Mouse (Mus musculus): Measurements from ENCODE around the gene Trip4. TPM values are rescaled to one million over a fixed set of nuclear protein-coding genes. Genes with fewer than 3 reads are reported as not detected.
"Not testable (repeated sequence)": the region's sequence is repeated elsewhere in the genome, so short reads cannot be mapped to it uniquely, and the experiment has no call there.

Gene Trip4
- polyA plus RNA-seq, 1 experiment from 2014 or later = 33.8 TPM

DNA sequence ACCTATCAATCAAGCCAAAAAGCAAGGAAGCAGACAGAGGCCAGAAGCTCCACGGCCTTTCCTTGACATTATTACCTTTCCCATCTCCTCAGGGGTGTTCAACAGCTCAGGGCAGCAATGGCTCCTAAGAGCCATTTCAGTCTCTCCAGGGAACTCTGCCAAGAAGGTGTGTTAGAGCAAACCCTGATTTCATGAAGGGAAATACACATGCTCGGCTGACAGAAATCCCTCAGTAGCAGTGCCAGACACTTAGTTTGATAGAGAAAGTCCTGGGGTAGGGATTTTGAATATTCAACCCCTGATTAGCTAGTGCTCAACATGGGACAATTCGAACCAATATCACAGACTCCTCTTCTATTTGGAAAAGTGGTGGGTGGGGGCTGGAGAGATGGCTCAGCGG lies 117.5 kb downstream of the Trip4 start:
- Histone ChIP-seq H3K4me2 (no peak overlapping the region), H3K4me3 (replicated peaks) (no peak overlapping the region), H3K9ac (no peak overlapping the region), H3K27ac (no peak overlapping the region), H3K4me1 (peaks cover 31% of the 10 kb centered on the region), H3K36me3 (peaks cover 19% of the 10 kb centered on the region; the same call in 1 of the 2 replicates), H3K9me3 (replicated peaks) (no peaks in the 10 kb centered on the region), H3K27me3 (no peaks in the 10 kb centered on the region)
- no peak for ATAC-seq (replicated peaks; ENCODE audit: low FRiP score)
- WGBS = 64% methylated on average over 4 of the region's 4 CpGs

DNA sequence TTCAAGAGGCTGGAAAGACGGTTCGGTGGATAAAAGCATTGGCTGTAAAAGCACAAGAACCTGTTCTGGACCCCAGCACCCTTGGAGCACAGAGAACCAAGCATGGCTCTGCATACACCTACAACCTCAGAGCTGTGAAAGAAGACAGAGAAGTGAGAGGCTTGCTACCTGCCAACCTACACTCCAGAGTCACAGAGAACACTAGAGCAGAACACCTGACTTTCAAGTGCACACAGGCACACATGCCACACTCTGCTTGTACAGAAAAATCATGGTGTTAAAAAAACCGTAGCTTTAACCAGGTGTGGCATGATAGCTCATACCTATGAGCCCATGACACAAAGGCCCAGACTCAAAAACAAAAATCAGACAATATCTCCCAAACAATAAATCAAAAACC lies 118.8 kb downstream of the Trip4 start:
- Histone ChIP-seq H3K36me3 (peaks cover 12% of the 10 kb centered on the region; the same call in 1 of the 2 replicates), H3K4me3 (replicated peaks) (no peak overlapping the region), H3K27ac (no peak overlapping the region), H3K9ac (no peak overlapping the region), H3K4me1 (peaks cover 33% of the 10 kb centered on the region), H3K9me3 (replicated peaks) (no peaks in the 10 kb centered on the region), H3K27me3 (no peaks in the 10 kb centered on the region), H3K4me2 (no peak overlapping the region)
- 88% methylated on average over 3 of the region's 3 CpGs for WGBS
- ATAC-seq (replicated peaks; ENCODE audit: low FRiP score) = no peak

DNA sequence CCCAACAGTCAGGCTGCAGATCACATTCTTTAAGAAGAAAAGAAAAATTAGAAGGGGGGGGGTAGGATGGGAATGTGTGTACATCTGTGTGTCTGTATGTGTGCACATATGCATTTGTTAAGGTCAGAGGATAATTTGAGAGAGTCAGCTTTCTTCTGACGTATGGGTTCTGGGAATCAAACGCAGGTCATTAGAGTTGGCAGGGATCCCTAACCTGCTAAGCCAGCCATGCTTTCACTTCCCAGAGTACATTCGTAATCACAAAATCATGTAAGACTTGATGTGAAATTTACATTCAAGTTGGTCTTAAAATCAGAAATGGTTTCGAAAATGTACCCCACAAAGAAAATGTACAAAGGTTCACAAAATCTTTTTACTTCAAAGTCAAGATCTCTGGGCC lies 120.0 kb downstream of the Trip4 start:
- ATAC-seq (replicated peaks; ENCODE audit: low FRiP score) = no peak
- WGBS = 74% methylated on average over 4 of the region's 4 CpGs
- H3K36me3 ChIP-seq = no peaks in the 10 kb centered on the region
- H3K9me3 ChIP-seq (replicated peaks) = no peaks in the 10 kb centered on the region
- H3K27me3 ChIP-seq = no peaks in the 10 kb centered on the region
- H3K4me3 ChIP-seq (replicated peaks) = no peak overlapping the region
- H3K9ac ChIP-seq = no peak overlapping the region
- H3K4me1 ChIP-seq = peaks cover 32% of the 10 kb centered on the region
- H3K27ac ChIP-seq = no peak overlapping the region
- H3K4me2 ChIP-seq = no peak overlapping the region

DNA sequence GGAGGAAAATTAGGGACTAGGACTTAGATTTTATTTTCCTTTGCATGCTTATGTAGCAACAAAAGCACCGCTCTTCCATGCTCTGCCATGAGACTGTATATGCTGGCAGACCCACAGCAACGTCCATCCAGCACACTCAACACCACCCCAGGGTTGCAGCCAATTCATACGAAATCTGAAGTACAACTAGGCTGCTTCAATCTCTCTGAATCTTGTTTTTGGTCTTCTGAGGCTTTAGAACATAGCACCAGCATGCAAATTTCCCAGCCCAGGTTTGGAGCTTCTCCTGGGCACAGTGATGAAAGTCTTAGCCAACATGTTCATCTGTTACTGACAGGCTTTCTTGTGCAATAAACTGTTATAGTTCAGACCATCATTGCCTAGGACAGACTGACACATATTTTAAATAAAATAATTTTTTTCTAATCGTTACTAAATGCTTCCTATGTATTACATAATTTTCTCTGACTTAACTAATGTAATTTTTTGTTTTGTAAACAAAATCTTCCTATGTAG lies 120.7 kb downstream of the Trip4 start:
- Histone ChIP-seq H3K9ac (no peak overlapping the region), H3K9me3 (replicated peaks) (no peaks in the 10 kb centered on the region), H3K4me1 (peaks cover 32% of the 10 kb centered on the region), H3K27ac (peak overlapping the region; percentile 75), H3K4me3 (replicated peaks) (no peak overlapping the region), H3K36me3 (no peaks in the 10 kb centered on the region), H3K4me2 (no peak overlapping the region), H3K27me3 (no peaks in the 10 kb centered on the region)
- 62% methylated on average over 4 of the region's 4 CpGs for WGBS
- no peak for ATAC-seq (replicated peaks; ENCODE audit: low FRiP score)

DNA sequence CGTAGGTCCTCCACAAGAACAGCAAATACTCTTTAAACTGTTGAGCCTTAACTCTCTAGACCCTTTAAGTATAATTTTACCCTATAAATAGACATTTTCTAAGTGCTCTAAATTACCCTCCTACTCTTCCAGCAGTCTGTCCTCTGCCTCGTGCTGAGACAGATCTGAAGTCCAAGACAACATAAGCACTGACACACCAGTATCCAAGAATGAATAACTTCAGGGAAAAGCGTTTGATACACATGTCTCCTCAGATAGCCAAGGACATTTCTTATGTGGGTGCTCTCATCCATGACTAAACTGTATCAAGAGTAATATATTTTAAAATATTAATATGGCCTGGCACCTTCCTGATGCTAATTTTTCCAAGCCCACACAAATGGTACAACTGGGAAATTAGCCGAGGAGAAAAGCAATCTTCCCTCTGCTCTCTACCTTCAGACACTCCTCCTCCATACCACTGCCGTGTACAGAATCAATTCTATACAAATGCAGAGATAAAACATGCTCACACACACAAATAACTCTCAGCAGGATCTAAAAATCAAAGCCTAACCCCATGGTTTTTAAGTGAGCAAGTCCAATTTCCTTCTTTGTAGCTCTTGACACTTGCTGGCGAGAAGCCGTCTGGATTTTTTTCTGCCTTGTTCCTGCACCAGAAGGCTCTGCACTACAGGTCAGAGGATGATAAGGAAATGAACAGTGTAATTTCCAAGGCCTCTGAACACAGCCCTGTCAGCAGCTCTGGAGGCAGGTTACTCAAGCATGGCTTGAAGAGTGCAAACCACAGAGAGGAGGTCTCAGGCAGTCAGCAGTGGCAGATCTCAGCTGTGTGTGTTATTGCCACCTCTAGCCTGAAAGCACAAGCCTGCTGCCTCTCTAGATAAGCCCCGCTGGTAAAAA lies 121.5 kb downstream of the Trip4 start:
- peak overlapping the region; percentile 75 for H3K27ac ChIP-seq
- H3K9ac ChIP-seq = no peak overlapping the region
- peak; percentile 88 for ATAC-seq (replicated peaks; ENCODE audit: low FRiP score)

DNA sequence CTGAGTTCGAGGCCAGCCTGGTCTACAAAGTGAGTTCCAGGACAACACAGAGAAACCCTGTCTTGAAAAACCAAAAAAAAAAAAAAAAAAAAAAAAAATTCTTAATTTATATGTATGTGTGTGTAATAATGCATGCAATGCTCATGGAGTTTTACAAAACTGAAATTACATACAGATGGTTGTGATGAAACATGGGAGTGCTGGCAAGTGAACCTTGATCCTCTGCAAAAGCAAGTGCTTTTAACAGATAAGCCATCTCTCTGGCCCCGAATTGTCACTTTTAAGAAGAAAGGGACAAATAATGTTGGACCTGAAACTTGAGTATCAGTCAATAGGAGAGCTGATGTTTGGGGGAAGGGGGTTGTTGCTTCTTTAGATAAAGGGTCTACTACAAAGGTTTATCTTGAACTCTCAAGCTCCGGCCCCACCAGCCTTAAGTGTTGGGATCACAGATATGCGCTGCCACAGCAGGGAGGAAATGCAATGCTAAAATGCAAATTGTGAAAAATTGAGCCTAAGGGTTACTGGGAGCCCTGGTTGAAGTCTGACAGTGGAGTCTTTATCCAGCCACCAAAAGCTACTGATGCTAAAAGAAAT lies 122.7 kb downstream of the Trip4 start:
- H3K9ac ChIP-seq = no peak overlapping the region
- no peak overlapping the region for H3K4me3 ChIP-seq (replicated peaks)
- H3K4me2 ChIP-seq = no peak overlapping the region
- no peaks in the 10 kb centered on the region for H3K27me3 ChIP-seq
- 82% methylated on average over 4 of the region's 4 CpGs for WGBS
- no peak overlapping the region for H3K27ac ChIP-seq
- H3K36me3 ChIP-seq = no peaks in the 10 kb centered on the region
- H3K4me1 ChIP-seq = peaks cover 18% of the 10 kb centered on the region
- H3K9me3 ChIP-seq (replicated peaks) = no peaks in the 10 kb centered on the region
- ATAC-seq (replicated peaks; ENCODE audit: low FRiP score) = no peak

More for the DNA sequence above, 121.5 kb downstream of the Trip4 start:
- Histone ChIP-seq H3K27me3 (no peaks in the 10 kb centered on the region), H3K4me3 (replicated peaks) (no peak overlapping the region), H3K36me3 (no peaks in the 10 kb centered on the region), H3K9me3 (replicated peaks) (no peaks in the 10 kb centered on the region), H3K4me1 (peaks cover 31% of the 10 kb centered on the region), H3K4me2 (0 out of 2 replicates have a peak overlapping the region, but pooled peaks have one; percentile 5)
- 27% methylated on average over 8 of the region's 8 CpGs for WGBS

DNA sequence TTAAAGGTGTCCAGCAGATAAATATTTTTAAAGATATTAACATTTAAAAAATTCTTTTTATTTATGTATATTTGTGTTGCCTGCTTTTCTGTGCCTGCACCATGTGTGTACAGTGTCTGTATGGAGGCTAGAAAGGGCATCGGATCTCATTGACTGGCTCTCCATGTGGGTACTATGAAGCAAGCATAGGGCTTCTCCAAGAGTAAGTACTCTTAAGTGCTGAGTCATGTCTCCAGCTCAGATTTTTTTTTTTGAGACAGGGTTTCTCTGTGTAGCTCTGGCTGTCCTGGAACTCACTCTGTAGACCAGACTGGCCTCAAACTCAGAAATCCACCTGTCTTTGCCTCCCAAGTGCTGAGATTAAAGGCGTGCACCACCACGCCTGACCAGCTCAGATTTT lies 129.0 kb downstream of the Trip4 start:
- not testable (repeated sequence) for H3K27ac ChIP-seq; H3K4me3 ChIP-seq (replicated peaks); ATAC-seq (replicated peaks; ENCODE audit: low FRiP score); H3K9ac ChIP-seq; H3K9me3 ChIP-seq (replicated peaks); H3K27me3 ChIP-seq; H3K4me2 ChIP-seq; H3K36me3 ChIP-seq
- 88% methylated on average over 3 of the region's 3 CpGs for WGBS
- peaks cover 18% of the 10 kb centered on the region for H3K4me1 ChIP-seq

Other genes with a start within 250 kb of the Trip4 start
- gene Oaz2, start 240.8 kb downstream of the Trip4 start, polyA plus RNA-seq (2015; fragmentation: Nextera tagmentation; extraction: Ambion mirVana) = 299 and 308 TPM in 2 replicates
- 6.0 and 7.4 TPM in 2 replicates for gene Zfp609, start 81.2 kb downstream of the Trip4 start, polyA plus RNA-seq (2015; fragmentation: Nextera tagmentation; extraction: Ambion mirVana)
- gene Pclaf, start 18.6 kb downstream of the Trip4 start, polyA plus RNA-seq (2015; fragmentation: Nextera tagmentation; extraction: Ambion mirVana) = 244 and 272 TPM in 2 replicates
- gene Csnk1g1, start 130 bp upstream of the Trip4 start, polyA plus RNA-seq (2015; fragmentation: Nextera tagmentation; extraction: Ambion mirVana) = 16.5 and 16.6 TPM in 2 replicates
- gene Ppib, start 151.4 kb upstream of the Trip4 start, polyA plus RNA-seq (2015; fragmentation: Nextera tagmentation; extraction: Ambion mirVana) = 631 and 634 TPM in 2 replicates
- 1.4 and 2.3 TPM in 2 replicates for gene Snx22, start 160.9 kb upstream of the Trip4 start, polyA plus RNA-seq (2015; fragmentation: Nextera tagmentation; extraction: Ambion mirVana)
- 137 and 142 TPM in 2 replicates for gene Snx1, start 217.8 kb upstream of the Trip4 start, polyA plus RNA-seq (2015; fragmentation: Nextera tagmentation; extraction: Ambion mirVana)
- 151 and 165 TPM in 2 replicates for gene Ciao2a, start 217.8 kb upstream of the Trip4 start, polyA plus RNA-seq (2015; fragmentation: Nextera tagmentation; extraction: Ambion mirVana)
- 4.8 and 6.5 TPM in 2 replicates for gene Dapk2, start 249.4 kb upstream of the Trip4 start, polyA plus RNA-seq (2015; fragmentation: Nextera tagmentation; extraction: Ambion mirVana)